Mouse (Mus musculus) heart, embryonic 16.5 days (tissue): ENCODE results near the gene Olig2. TPM values are rescaled to one million over a fixed set of nuclear protein-coding genes. Genes with fewer than 3 reads are reported as not detected.

Source experiments
- ATAC-seq: fragments of 200-750 bp; cut with Nextera tagmentation; replicated peaks from 2 replicates; pipeline ENCODE4 v1.8.0; 2017; ENCODE audit warnings: moderate number of reproducible peaks; ENCODE audit not compliant: insufficient read depth, low FRiP score; ENCODE audit errors: extremely low read depth
- H3K27ac ChIP-seq: fragments of 300-500 bp; sonication (generic); 2 replicates; pipeline ENCODE4 v1.5.1; 2014; ENCODE audit warnings: mild to moderate bottlenecking, low read length, control low read depth, moderate library complexity
- H3K27me3 ChIP-seq: fragments of 300-500 bp; sonication (generic); 2 replicates; pipeline ENCODE4 v1.6.1; 2014; ENCODE audit warnings: low read length, mixed read lengths; ENCODE audit not compliant: control insufficient read depth, insufficient read depth
- H3K36me3 ChIP-seq: fragments of 300-500 bp; sonication (generic); 2 replicates; pipeline ENCODE4 v1.6.1; 2014; ENCODE audit not compliant: control insufficient read depth, insufficient read depth
- H3K4me1 ChIP-seq: fragments of 300-500 bp; sonication (generic); 2 replicates; pipeline ENCODE4 v1.6.1; 2014; ENCODE audit warnings: low read length, mixed read lengths; ENCODE audit not compliant: control insufficient read depth, insufficient read depth
- H3K4me2 ChIP-seq: fragments of 300-500 bp; sonication (generic); 2 replicates; pipeline ENCODE4 v1.6.1; 2014; ENCODE audit warnings: low read depth, mild to moderate bottlenecking, control low read depth, low read length
- H3K4me3 ChIP-seq: fragments of 300-500 bp; sonication (generic); 2 replicates; pipeline ENCODE4 v1.5.1; 2014; ENCODE audit warnings: mild to moderate bottlenecking, control low read depth, low read length
- H3K9ac ChIP-seq: fragments of 300-500 bp; sonication (generic); 2 replicates; pipeline ENCODE4 v1.6.1; 2014; ENCODE audit warnings: low read length, control low read depth
- H3K9me3 ChIP-seq: fragments of 300-500 bp; sonication (generic); replicated peaks from 2 replicates; pipeline ENCODE4 v1.6.1; 2016; ENCODE audit warnings: low read length; ENCODE audit not compliant: control insufficient read depth
- WGBS: fragments of 180-500 bp; shearing (Covaris S2); extraction: QIAGEN DNeasy Blood & Tissue Kit; methylation state at CpG from one replicate; pipeline ENCODE4 v1.1.7; 2014; 5-methylcytosine and 5-hydroxymethylcytosine counted together
- polyA plus RNA-seq: library from polyadenylated mRNA; unstranded; fragments of >200 nt; fragmentation: Nextera tagmentation; extraction: Ambion mirVana; gene quantifications from 2 replicates; pipeline ENCODE4 v1.2.1, GENCODE M21; 2015

Olig2 gene
- polyA plus RNA-seq, 1 experiment from 2014 or later: not detected

DNA sequence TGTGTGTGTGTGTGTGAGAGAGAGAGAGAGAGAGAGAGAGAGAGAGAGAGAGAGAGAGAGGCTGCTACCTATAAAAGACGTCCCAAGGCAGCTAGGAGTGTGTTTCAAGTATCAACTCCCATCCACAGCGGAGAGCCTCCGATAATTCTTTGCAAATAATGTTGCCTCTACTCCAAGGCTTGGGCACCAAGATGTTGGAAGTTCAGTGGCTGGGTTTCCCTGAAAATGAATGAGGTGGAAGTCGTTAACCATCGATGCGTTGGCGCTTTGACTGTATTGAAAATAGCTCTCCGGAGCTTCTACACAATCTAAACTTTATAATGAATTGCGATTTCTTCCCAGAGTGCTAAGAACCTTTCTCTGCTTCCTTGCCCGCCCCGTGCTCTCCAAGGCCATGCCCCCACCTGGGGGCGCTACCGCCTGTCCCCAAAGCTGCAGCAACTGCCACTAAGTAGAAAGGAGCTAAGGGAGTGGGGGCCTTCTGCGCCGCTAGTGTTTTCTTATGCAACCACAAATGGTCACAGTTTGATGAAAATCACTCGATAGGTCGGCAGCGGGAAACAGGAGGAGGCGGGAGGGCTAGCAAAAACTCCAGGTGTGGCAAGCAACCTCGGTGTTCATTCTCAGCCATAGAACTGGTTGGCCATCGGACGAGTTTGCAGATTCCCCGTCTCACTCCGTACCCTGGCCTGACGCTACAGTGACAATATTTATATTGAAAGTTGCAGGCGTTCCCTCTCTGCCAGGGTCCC lies 600 bp upstream of the Olig2 start:
- Histone ChIP-seq H3K9ac (no peak overlapping the region), H3K27me3 (peaks cover 100% of the 10 kb centered on the region), H3K4me1 (peaks cover 17% of the 10 kb centered on the region), H3K9me3 (no peaks in the 10 kb centered on the region), H3K36me3 (no peaks in the 10 kb centered on the region), H3K4me3 (peak overlapping the region; percentile 43), H3K27ac (no peak overlapping the region), H3K4me2 (peak overlapping the region; percentile 56)
- ATAC-seq: no peak
- under 1% methylated on average over 26 of the region's 26 CpGs for WGBS

DNA sequence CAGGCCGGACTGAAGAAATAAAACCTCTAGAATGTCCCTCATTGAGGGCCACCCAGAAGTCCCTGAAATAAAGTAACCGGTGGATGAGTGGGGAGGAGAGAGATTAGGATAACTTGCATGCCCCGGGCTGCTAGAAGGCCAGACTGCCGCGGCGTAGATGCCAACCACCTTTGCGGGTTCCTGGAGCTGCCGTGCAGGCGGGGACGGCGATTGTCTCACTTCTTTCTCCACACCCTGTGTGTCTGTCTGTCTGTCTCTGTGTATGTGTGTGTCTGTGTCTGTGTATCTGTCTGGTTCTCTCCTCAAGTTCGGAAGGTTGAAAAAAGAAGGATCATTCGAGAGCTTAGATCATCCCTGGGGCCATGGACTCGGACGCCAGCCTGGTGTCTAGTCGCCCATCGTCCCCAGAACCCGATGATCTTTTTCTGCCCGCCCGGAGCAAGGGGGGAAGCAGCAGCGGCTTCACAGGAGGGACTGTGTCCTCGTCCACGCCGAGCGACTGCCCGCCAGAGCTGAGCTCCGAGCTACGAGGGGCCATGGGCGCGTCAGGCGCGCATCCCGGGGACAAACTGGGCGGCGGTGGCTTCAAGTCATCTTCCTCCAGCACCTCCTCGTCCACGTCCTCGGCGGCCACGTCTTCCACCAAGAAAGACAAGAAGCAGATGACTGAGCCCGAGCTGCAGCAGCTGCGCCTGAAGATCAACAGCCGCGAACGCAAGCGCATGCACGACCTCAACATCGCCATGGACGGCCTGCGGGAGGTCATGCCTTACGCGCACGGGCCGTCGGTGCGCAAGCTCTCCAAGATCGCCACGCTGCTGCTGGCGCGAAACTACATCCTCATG lies 1.0 kb downstream of the Olig2 start:
- H3K9ac ChIP-seq: no peak overlapping the region
- no peak for ATAC-seq
- H3K36me3 ChIP-seq: no peaks in the 10 kb centered on the region
- H3K27ac ChIP-seq: no peak overlapping the region
- H3K9me3 ChIP-seq: no peaks in the 10 kb centered on the region
- H3K4me1 ChIP-seq: peaks cover 17% of the 10 kb centered on the region
- H3K4me3 ChIP-seq: peak overlapping the region; percentile 11
- no peak overlapping the region; the same call in 1 of the 2 replicates for H3K4me2 ChIP-seq
- peaks cover 100% of the 10 kb centered on the region for H3K27me3 ChIP-seq
- WGBS: 2% methylated on average over 60 of the region's 60 CpGs

DNA sequence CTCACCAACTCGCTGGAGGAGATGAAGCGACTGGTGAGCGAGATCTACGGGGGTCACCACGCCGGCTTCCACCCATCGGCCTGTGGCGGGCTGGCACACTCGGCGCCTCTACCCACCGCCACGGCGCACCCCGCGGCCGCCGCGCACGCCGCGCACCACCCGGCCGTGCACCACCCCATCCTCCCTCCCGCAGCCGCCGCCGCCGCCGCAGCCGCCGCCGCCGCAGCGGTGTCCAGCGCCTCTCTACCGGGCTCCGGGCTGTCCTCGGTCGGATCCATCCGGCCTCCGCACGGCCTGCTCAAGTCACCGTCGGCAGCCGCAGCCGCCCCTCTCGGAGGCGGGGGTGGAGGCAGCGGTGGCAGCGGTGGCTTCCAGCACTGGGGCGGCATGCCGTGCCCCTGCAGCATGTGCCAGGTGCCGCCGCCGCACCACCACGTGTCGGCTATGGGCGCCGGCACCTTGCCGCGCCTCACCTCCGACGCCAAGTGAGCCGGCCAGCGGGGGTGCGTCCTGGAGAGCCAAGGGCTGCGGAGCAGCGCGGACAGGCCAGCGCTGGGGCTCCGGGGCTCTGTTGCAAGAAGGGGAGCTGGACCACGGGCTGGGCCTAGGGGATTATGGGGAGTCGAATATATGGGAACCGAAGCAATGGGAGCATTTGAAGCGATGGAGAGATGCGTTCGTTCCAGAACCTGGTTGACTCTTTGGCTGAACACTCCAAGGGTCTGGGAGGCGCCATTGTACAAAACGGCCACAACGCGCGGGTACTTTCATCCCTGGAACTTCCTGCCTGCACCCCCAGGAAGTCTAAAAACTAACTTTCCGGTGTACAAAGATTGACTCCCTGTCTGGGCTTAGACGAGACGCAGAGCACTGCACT lies 1.9 kb downstream of the Olig2 start:
- peak overlapping the region; percentile 23; the same call in 1 of the 2 replicates for H3K4me2 ChIP-seq
- no peak for ATAC-seq

DNA sequence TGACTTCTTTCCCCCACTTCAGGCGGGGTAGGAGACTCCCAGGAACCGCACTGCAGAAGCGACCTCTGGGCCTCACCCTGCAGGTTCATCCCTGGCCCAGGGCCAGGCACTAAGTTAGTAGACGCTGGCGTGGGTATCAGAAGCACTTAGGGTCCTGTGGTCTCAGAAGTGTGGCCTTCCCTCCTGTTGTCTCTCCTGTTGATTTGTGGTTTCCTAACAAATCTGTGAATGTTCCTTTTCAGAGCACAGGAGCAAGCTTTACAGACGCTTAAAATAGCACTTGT lies 2.4 kb downstream of the Olig2 start:
- no peak overlapping the region for H3K4me3 ChIP-seq
- H3K9ac ChIP-seq: no peak overlapping the region
- peaks cover 100% of the 10 kb centered on the region for H3K27me3 ChIP-seq
- H3K4me2 ChIP-seq: no peak overlapping the region
- no peaks in the 10 kb centered on the region for H3K36me3 ChIP-seq
- no peak overlapping the region for H3K27ac ChIP-seq
- no peak for ATAC-seq
- peaks cover 12% of the 10 kb centered on the region for H3K4me1 ChIP-seq
- no peaks in the 10 kb centered on the region for H3K9me3 ChIP-seq
- WGBS: 4% methylated on average over 6 of the region's 6 CpGs

More for the DNA sequence above, 1.9 kb downstream of the Olig2 start:
- Histone ChIP-seq H3K4me1 (peaks cover 17% of the 10 kb centered on the region), H3K27ac (no peak overlapping the region), H3K9me3 (no peaks in the 10 kb centered on the region), H3K9ac (no peak overlapping the region), H3K4me3 (peak overlapping the region; percentile 11), H3K36me3 (no peaks in the 10 kb centered on the region), H3K27me3 (peaks cover 100% of the 10 kb centered on the region)
- under 1% methylated on average over 84 of the region's 85 CpGs for WGBS

DNA sequence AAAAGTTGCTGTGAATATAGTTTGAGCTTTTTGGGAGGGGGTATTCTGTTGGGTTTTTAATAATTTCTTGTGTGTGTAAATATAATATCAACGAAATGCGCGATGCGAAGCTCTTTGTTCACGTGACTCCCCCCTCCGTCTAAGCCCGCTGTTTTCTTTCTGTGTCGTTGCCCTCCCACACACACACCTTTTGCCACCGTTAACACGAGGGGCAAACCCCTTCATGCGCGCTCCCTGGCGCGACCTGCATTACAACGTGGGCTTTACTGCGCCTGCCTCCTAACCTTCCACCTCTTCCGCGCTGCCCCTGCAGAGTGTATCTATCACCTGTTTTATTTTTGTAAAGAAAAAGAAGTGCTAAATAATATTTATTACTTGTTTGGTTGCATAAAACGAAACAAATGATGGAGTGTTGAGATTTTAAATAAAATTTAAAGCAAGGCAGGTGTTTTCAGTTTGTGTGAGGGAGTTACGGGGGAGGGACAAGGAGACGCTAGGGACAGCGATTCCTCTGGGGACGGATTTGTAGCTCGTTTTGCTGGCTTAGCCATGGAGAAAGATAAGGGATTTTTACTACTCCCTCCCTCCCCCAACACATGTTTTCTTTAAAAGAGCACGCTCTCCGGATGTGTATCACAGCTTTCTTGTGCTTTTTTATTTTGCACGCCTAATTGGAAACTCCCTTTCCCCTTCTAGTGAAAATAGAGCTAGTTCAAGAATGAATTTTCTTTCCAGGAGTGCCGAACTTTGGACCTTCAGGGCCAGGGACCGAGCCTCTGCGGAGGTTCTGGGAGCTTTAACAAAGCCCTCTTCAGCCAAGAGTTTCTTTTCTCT lies 3.2 kb downstream of the Olig2 start:
- ATAC-seq: no peak
- Histone ChIP-seq H3K4me1 (peaks cover 11% of the 10 kb centered on the region), H3K27ac (no peak overlapping the region), H3K4me2 (no peak overlapping the region), H3K9me3 (no peaks in the 10 kb centered on the region), H3K36me3 (no peaks in the 10 kb centered on the region), H3K9ac (no peak overlapping the region), H3K4me3 (no peak overlapping the region), H3K27me3 (peaks cover 100% of the 10 kb centered on the region)
- WGBS: 4% methylated on average over 30 of the region's 30 CpGs

DNA sequence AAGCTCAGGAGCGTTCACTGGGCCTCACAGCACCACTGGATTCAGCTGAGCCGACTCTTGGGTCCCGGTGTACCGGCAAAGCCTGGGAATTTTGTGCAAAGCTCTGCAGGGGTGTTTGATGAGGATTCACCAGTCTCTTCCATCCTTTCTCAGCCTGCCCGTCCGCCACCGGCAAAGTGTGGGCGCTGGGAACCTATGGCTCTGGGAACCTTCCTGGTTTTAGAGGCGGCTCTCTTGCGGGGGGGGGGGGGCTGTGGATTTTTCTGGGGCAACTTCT lies 3.8 kb downstream of the Olig2 start:
- peaks cover 11% of the 10 kb centered on the region for H3K4me1 ChIP-seq
- H3K4me3 ChIP-seq: no peak overlapping the region
- no peaks in the 10 kb centered on the region for H3K9me3 ChIP-seq
- WGBS: 2% methylated on average over 10 of the region's 10 CpGs
- ATAC-seq: no peak
- peaks cover 100% of the 10 kb centered on the region for H3K27me3 ChIP-seq
- no peaks in the 10 kb centered on the region for H3K36me3 ChIP-seq
- H3K9ac ChIP-seq: no peak overlapping the region
- H3K4me2 ChIP-seq: no peak overlapping the region
- no peak overlapping the region for H3K27ac ChIP-seq

DNA sequence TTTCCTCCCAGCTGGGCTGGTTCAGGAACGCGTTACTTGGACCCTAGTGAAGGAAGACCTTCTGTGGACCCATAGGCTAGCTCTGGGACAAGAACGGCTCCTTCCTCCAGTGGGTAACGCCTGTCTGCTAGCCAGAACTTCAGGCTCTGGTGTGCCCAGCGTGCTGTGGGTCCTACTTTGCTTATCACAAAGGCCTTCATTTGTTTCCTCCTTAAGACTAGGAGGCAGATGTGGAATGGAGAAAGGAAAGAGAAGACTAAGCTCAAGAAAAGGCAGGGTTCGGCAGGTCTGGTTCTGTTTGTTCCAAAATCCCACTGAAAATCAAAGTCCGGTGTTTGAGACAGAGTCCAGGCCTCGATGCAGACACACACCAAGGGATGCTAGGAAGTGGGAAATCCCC lies 4.4 kb downstream of the Olig2 start:
- H3K36me3 ChIP-seq: no peaks in the 10 kb centered on the region

DNA sequence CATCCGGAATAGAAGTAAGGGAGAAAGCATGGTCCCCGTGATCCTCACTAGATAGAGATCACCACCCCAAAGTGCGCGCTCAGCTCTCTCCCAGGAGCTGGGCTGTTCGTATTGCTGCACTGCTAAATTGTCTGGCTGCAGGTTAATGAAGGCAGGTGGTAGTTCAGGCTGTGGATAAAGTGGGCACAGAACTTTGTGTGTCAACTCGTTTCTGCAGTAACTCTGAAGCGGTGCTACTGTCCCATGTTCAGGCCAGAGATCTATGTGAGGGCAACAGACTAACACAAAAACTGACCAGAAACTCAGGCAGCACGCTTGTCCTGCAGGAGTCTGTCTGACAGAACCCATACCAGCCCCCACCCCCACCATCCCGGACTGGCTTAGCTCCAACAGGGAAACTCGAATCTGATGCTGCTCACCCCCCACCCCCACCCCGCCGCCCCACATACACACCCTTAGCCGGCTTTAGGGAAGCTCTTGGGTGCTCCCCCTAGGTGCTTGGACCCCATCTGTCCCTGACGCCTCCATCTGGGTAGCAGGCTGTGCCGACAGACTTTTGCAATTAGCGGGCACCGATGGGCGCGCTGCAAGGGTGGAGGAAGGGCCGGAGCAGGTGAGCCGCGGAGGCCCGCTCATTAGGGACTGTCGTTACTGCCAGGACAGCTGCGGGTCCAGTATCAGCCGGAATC lies 6.7 kb downstream of the Olig2 start:
- ATAC-seq: no peak

More for the DNA sequence above, 4.4 kb downstream of the Olig2 start:
- H3K4me1 ChIP-seq: peaks cover 11% of the 10 kb centered on the region
- WGBS: 20% methylated on average over 8 of the region's 8 CpGs
- H3K27me3 ChIP-seq: peaks cover 100% of the 10 kb centered on the region
- ATAC-seq: no peak
- no peaks in the 10 kb centered on the region for H3K9me3 ChIP-seq
- H3K27ac ChIP-seq: no peak overlapping the region
- H3K4me2 ChIP-seq: no peak overlapping the region
- no peak overlapping the region for H3K4me3 ChIP-seq
- H3K9ac ChIP-seq: no peak overlapping the region

More for the DNA sequence above, 6.7 kb downstream of the Olig2 start:
- Histone ChIP-seq H3K9me3 (no peaks in the 10 kb centered on the region), H3K4me3 (no peak overlapping the region), H3K9ac (no peak overlapping the region), H3K4me2 (no peak overlapping the region), H3K4me1 (peaks cover 3% of the 10 kb centered on the region; the same call in 1 of the 2 replicates), H3K36me3 (no peaks in the 10 kb centered on the region), H3K27me3 (peaks cover 99% of the 10 kb centered on the region), H3K27ac (no peak overlapping the region)
- WGBS: 6% methylated on average over 26 of the region's 26 CpGs
